Mouse (Mus musculus): ENCODE measurements at regions not wholly inside any gene's neighbourhood (a gene's known extent, or its start where the extent isn't known, plus 50 kb on each side); places are given as distances from the start of the nearest gene placed in this dataset.
A peak's percentile ranks its signal among the peaks of the same experiment; 100 is the strongest.
"Not testable (repeated sequence)": the region's sequence is repeated elsewhere in the genome, so short reads cannot be mapped to it uniquely, and the experiment has no call there.

DNA sequence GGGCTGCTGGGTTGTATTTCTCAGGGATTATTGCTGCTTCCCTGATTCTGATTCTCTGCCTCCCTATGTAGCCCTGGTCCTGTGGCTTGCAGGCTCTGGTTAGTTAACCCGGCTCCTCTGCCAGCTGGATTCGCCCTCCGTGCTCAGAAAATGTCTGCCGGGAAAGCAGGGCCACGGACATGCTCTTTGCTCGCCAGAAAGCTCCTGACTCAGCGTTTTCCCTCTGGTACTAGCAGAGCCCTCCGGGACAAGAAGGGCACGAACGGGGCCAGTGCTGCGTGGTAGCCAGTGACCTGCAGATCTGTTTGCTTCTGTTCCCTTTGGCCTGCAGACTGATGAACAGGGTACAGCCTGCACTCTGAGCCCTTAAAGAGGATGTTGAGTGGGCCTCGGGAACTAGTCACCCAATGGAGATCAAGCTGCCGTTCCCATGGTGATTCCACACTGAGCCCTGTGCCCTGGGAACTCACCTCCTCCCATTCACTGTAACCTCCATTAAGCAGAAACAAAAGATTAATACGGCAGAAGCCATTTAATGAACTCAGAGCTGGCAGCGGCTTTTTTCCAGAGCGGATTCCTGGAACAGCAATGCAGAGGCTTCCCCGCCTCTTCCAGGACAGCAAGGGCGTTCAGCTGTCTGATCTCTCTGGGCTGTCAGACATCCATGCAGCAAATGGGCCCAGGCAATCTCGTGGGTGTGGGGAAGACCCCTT is 159.9 kb upstream of the Myt1l start:
- peak; percentile 76 for DNase-seq (ENCODE audit: low read depth, low spot score)

DNA sequence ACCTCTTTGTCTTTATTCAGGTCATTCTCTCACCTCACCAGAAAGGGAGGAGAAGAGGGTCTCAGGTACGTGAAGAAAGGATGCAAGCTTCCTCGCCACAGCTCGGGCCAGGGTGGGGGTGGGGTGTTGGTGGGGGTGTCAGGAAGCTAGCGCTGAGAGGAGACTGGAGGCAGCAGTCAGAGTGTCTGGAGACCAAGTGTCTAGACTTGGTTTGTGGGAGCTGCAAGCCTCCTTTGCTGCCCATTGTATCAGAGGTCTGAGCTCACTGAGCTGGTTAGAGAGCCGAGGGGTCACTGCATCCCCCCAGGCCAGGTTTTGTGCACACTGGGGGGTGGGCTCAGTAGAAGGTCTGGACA is 159.4 kb upstream of the Myt1l start:
- no peak for DNase-seq (ENCODE audit: low read depth, low spot score)

DNA sequence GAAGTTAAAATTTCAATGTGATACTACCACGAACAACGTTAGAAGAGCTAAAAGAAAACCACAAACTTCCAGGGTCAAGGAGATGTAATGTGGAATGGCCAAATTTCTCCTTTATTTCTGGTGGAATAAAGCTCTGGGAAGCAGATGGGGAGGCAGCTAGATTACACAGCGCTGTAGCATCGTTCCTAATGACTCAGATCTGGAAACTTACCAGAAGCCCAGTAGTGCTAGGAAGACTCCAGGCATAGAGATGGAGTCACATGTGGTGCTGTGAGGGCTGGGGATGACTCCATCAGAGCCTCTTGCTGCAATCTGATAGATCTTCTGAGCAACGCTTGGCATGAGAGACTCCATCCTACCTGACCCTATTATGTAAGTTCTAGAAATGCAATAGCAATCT is 136.4 kb upstream of the Myt1l start:
- DNase-seq (ENCODE audit: low read depth, low spot score): peak; percentile 65

DNA sequence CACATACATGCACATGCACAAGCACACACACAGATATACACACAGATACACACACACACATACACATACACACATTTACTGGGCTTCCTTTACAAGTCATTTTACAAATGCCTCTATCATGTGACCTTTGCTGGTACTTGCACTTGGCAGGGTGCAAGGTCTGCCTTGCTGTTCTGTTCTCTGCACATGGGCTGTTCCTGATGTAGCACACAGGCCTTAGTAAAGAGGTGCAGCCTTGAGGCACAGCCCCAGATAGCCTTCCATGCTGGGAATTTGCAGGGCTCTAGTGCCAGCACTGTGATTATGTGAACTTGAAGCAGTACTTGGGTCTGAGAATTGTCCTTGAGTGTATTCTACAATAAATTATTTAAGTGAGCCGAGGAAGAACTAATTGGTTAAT is 133.9 kb upstream of the Myt1l start:
- DNase-seq (ENCODE audit: low read depth, low spot score): no peak

DNA sequence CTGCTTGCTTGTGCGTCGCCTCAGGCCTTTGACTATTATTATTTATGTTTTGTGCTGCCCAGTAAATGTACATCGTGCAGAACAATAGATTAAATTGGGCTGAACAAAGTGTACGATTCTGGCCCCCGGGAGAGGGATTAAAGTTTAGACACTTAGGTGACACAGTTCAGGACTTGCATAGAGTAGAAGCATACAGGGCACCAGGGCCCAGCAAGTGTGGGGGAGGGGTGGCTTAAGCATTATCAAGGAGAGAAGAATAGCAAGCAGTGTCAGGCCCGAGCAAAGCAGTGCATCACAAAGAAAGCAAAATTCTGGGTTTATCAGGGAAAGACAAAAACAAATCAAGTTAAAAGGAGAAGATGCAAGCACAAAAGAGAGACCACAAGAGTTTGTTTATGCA is 133.3 kb upstream of the Myt1l start:
- no peak for DNase-seq (ENCODE audit: low read depth, low spot score)

DNA sequence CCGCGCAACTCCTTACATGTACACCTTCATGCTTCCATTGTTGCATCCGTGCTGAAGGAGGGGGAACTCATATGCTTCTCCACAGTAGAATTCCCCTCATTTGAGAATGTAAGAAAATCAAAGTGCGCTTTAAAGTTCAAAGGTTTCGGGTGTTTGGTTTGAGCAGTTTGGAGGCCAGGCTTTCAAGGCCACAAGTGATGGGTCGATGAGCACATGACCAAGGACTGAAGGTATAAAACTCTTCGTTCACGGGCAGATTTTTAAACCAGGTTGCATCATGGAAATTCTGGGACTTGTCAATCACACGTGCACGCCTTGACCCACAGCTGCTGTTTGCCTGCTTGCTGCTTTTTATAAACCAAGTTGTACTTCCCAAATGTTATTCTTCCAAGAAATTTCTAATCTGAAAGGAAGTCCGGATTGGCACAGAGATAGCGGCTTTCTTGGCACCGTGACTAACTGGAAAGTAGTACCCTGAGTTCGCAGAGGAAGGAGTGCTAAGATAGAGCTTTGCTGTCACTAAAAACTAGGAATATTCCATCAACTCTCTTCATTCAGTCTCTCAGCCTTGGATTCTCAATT is 132.7 kb upstream of the Myt1l start:
- peak; percentile 8 for DNase-seq (ENCODE audit: low read depth, low spot score)

DNA sequence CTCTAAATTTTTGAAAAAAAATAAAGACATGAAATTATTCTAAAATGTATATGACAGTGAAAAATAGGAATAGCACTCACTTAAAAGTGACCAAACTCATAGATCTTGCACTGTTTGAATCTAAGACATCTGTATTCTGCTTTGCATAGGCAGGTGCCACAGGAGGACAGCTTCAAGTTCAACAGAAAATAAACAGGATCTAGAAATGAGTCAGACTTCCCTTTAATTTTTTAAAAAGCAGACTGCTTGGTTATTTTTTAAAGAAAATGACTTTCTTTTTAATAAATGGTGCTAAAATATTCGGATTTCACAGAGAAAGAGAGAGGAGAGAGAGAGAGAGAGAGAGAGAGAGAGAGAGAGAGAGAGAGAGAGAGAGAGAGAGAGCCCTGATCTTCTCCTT is 123.8 kb upstream of the Myt1l start:
- DNase-seq (ENCODE audit: low read depth, low spot score): no peak

DNA sequence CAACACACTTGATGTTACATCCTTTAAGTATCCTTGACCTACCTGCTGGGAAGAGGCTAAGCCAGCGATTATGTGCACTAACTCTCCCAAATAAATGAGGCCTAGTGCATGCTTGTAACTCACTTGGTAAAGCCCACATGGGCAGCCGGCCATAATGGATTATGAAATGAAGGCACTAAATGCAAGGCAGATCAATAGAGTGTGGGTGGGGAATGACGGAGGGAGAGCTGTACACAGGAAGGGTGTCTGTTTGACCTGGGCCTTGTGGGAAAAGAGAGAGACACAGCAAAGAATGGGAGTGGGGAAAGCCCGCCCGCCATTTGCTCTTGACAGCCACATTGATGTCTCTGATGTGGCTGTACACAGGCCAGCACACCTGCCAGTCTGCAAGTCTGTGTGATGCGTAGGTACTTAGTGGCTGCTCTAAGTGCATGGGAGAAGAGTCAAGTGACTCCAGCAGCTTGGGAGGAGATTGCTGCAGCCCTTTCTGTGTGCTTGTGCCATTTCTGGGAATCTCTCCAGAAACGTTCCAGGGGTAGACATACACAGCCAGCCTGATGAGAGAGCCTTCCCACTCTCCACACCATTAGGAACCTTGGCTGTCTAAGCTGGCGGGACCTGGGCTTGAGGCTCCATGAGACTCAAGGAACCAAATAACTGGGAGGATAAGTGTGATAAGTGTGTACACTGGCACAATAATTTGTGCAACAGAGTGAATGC is 118.7 kb upstream of the Myt1l start:
- no peak for DNase-seq (ENCODE audit: low read depth, low spot score)

DNA sequence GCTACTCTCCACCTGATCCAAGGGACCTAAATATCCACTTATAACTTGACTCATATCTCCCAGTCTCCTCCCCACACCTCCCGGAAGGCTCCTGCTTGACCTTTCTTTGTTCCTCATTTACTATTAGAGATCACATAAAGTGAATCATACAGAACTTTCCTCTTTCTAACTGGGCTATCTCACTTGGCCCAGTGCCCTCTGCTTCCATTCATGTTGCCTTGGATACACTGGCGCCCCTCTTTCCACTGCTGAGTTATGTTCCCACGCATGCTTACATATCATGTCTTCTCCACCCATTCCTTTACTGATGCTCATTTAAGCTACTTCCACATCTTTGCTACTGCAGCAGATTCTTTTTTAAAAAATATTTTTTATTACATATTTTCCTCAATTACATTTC is 94.2 kb upstream of the Myt1l start:
- DNase-seq (ENCODE audit: low read depth, low spot score): no peak

DNA sequence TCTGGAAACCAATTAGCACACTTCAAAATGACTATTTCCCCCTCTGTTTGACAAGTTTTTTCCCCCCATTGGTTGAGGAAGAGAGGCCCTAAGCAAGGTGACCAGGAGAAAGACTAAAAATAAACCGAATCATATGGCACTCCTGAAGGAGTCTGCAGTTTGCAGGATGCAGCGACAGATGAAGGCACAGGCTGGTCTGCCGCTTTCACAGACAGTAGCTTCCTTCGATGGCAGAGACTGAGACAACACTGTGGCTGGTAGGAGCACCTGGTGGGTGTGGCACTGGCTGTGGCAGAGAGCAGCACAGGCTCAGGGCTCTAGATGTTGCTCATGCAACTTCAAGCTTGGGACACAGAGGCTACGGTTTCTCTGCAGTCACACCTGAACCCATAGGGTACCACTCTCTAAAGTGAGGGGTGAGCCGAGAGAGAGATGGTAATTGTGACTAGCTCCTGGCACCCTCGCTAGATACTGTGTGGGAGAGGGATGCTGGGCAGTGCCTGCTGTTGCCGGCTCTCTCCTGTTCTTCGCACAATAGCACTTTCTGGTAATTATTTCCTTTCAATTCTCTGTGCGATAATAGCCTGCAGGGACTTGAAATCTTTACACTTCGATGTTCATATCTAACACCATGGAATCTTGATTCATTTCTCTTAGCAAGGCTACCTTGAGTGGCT is 88.7 kb upstream of the Myt1l start:
- peak; percentile 29 for DNase-seq (ENCODE audit: low read depth, low spot score)

DNA sequence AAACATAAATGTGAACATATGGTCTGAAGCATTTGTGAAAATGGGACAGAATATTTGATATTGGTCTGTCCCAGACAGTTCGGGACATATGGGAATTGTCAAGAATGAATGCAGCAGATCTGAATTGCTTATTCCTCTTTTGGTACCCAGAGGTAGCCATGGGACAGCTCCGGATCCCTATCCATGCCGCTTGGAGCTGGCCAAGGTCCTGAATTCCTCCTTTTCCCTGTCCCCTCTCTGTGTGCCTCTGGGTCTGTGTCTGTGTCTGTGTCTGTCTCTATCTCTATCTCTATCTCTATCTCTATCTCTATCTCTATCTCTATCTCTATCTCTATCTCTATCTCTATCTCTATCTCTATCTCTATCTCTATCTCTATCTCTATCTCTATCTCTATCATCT is 63.0 kb upstream of the Myt1l start:
- DNase-seq (ENCODE audit: low read depth, low spot score): not testable (repeated sequence)
